Mouse (Mus musculus) lung, postnatal 4 days (tissue): ENCODE results near the gene Emd.
A peak's percentile ranks its signal among the peaks of the same experiment; 100 is the strongest.

ENCODE experiments used
- DNase-seq, 2 experiments: peaks; one replicate each; pipeline ENCODE4 v3.0.0; 2021

Emd gene

DNA sequence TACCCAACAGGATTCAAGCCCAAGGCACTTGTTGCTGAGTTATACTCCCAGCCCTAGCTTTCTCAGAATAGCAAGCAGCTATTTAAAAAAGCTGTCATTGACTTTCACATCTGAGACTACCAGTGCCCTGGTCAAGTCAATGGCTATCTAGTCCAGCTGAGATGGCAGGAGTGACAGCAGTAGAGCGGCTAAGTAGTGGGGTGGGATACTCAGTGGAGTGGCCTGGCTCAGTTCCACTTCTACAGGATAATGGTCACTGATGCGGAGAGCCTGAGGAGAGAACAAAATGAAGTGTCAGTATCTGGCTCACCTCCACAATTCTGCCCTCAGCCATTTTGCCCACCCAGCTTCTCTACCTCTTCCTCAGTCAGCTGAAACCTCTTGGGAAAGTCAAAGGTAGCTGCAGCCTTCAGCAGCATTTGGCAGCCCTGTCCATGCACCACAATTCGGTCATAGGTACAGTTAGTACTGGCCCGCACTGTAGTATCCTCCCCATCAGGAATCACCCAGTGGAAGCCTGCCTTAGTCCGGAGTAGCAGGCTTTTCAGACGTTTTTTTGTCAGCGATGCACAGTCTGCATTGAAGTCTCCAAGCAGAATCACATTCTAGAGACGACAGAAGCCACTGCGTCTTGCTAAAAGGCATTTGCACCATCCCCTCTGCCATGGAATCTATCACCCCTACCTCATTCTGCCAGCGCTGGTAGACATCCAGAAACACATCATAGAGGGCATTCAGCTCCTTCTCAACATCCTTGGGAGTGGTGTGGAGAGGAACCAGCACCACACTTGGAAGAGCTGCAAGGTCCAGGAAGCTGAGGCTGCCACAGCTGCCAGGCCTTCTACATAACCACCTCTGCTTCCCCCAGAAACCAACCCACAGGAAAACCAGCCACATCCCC, 19.2 kb downstream of the Emd start:
- DNase-seq = no peak

DNA sequence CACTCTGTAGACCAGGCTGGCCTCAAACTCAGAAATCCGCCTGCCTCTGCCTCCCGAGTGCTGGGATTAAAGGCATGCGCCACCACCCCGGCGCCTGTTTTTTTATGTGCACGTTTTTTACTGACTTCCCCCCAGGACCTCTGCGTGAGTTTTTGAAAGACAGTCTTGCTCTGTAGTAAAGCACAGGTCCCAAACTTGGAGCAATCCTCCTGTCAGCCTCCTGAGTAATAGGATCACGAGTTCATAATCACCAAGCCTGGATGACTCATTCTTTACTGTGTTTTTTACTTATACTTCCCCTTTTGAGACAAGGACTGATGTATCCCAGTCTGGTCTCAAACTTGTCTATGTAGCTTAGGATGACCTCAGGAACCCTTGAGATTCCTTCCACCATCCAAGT, 23.4 kb downstream of the Emd start:
- DNase-seq = no peak

DNA sequence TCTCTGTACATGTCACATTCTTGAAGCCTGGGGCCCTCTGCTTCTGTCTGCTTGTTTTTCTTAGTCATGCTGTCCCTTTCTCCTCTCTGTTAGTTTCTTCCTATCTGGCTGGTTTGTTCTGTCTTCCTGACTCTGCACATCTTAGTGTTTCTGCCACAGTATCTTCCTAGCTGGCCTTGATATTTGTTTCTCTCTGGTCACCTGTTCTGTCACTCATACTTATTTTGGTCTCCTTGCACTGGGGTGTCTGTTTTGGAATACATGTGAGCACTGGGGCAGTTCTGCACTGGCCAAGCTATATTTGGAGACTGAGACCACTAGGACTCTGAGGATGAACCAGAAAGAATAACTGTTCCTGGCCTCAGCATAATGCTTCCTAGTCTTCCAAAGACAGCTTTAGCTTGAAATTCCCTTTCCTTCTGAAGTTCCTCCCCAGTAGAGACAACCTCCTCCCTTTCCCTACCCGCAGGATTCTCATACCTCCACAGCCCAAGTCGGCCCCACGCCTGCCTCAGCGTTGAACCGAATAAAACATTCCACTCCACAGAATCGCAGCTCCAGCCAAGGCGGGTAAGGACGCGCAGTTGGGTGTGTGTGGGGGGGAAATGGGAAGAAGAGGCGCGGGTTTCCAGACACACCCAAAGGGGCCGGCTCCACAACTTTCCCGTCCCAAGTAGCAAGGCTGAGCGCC, 26.7 kb downstream of the Emd start:
- no peak for DNase-seq

DNA sequence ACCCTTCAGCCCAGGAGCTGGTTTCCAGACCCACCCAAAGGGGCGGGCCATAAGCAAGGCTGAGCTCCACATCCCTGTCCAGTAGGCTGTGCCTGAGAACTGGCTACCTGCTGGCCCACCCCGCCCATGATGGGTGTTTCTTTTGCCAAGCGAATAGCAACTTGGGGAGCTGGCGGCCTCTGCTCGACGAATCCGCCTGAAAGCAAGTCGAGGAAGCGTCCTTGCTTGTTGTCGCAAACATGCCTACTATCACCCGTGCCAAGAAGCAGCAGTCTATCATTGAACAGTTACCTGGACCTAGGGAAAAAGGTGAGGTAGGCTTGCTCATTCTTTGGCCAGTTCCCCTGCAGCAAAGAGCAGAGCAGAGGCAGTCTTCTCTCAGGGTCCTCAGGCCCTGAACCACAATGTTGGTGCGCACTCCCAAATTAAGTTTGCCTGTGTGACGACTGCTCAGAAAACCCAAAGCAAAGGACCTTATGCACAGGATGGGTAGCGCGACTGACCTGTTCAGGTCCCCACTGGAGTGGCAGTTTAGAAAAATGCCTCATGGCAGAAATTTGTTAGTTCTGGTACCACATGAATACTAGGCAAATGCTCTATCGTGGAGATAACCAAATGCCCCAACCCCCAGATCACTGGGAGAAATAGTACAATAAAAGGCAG, 27.4 kb downstream of the Emd start, which contains the start of the genes Taz and Dnase1l1:
Gene Taz, plus strand, starts transcription at position 181 of the 663 bp plus-strand sequence.
Gene Dnase1l1, minus strand, starts transcription at position 606 of the 663 bp plus-strand sequence.
- DNase-seq = peak; percentile 86 to 93

DNA sequence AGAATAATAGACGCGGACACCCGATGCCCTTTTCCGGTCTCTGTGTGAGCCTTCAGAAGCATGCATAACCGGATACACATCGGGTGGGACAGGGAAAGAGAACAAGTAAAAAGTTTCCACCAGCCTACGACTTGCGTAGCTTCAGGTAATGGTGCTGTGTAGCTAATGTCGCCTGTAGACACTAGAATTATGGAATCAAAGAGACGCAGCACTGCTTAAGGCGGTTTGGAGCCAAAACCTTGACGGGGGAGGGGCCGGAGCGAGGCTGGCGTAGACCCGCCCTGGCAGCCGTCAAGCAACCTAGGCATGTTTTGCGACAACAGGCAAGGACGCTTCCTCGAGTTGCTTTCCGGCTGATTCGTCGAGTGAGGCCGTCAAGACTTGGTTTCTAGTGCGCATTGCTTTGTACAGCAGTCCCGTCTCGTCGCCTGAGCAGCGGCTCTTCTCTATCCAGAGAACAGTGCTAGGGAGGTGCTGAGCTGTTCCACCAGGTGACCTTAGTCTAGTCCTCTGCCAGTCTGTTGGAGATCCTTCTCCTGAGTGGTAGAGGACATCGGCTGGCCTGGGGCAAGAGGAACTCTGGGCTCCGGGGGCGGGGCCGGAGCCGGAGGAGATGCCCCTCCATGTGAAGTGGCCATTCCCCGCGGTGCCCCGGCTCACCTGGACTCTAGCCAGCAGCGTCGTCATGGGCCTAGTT, 28.1 kb downstream of the Emd start:
- DNase-seq = peak; percentile 91

DNA sequence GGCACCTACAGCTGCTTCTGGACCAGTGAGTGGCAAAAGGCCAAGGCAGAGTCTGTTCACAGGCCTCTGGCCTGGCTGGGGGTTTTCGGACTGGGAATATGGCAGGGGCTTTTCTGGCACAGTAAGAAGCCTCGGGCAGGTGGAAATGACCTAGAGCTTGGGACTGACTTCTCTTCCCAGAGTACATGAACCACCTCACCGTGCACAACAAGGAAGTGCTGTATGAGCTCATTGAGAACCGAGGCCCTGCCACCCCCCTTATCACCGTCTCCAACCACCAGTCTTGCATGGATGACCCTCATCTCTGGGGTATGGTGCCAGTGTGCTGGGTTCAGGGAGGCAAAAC, 28.6 kb downstream of the Emd start:
- no peak for DNase-seq

DNA sequence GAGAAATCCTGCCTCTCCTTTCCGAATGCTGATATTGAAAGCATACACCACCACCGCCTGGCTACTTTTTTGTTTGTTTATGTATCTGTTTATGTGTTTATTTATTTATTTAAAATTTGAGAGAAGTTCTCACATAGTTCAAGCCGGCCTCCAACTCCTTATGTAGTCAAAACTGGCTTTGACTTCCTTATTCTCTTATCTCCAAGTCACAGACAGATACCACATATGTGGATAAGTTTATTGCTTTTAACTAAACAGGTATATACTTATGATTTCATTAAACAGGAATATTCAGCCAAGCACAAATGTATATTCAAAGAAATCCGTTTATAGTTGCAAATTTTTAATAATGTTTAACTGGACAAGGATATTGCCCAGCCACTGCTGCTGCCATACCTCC, 38.9 kb downstream of the Emd start:
- DNase-seq = no peak

DNA sequence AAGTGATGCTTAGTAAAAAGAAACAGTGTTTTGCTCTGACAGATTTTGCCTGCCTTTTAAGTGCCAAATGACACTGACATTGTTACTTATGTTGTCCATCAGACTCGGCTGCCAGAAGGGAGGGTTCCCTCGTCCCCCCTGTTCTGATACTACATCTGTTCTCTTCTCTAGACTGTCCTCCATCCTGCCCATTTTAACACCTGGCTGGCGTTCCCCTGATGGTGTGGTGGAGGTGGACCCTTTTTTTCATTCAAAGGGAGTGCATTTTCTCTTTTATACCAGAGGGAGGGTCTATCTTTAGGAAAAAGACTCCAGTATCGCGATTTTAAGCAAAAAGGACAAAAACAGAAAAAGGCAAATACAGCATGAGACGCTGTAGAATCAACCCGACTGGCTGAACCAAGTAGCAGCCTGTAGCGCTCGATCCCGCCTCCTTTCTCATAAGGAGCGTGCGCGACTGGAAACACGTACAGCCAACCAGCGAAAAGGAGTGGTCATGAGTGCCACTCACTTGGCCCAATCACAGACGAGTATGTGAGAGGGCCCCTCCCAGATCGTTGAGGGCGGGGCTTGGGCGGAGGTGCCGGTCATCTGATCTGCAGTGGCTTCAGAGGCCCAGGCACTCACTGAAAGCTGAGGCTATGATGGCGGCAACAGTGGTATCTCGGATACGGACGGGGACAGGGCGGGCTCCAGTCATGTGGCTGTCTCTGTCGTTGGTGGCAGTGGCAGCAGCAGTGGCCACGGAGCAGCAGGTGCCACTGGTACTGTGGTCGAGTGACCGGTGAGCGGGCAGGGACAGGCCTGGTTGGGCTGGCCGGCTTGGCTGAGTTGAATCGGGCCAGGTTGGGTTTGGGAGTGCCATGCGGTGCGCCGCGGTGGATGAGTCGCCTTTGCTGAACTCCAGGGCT, 42.3 kb downstream of the Emd start, which contains the start of gene Atp6ap1:
Gene Atp6ap1, plus strand, starts transcription at position 560 of the 911 bp plus-strand sequence.
- DNase-seq = peak; percentile 95 to 96

DNA sequence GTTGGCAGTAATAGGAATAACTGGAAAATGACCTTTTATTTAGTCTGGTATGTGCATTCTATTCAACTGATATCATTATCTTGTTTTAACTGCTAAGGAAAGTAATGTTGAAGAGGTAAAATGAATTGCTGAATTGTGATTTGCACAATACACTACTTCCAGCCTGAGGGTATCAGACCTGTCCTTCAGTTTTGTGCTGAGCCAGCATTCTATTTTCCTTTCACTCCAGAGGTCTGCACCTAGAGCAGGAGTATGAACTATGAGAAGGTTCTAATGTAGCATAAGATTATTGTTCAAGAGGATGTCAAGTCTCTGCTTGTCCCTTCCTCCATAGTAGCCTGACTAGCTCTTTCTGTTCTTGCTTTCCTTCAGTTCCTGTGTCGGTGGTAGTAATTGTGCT, 43.9 kb downstream of the Emd start:
- DNase-seq = no peak

DNA sequence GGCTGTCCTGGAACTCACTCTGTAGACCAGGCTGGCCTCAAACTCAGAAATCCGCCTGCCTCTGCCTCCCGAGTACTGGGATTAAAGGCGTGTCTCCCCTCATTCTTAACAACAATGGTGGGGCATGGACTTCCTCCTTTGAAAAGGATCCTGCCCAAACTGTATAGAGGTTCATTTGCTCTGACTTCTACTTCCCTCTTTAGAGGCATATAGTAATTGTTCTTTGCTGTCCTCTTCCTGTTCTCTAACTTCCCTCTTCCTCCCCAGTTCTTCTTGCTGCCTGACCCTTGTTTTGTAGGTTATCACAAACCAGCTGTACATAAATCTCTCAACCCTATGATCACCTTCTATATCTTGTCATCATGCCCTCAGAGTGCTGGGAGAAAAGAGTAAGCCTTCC, 45.2 kb downstream of the Emd start:
- DNase-seq = no peak

DNA sequence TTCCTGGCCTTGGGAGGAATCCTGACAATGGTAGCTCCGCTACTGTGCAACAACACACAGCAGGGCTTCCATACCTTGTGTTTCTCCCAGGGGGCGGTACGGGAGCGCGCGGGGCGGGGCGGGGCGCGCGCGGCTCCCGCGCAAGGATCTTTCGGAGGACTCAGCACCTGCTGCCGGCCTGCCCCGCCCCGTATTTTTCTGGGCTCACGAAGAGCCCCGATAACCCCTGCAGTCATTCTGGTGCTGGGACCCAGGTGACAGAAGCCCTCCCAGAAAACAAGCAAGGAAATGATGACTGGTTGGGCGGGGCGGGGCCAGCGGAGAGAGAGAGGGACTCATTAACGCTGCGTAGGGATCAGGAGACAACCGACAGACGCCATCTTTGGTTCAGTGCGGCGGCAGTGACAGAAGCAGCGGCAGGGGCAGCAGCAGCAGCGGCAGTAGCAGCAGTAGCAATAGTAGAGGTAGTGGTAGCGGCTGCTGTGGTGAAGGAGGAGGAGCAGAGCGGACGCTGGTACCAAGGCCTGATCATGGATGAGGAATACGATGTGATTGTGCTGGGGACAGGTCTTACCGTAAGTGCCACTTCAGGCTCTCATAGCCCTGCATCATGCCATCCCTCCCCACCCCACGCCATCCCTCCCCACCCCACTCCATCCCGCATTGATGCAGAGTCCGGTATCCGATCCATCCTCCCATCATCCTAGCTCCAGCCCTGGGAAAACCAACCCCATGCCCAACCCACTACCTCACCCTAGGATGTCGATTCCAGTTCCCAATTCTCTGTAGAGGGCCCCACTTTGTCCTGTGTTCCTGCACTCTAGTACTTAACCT, 50.6 kb downstream of the Emd start, which contains the start of gene Gdi1:
Gene Gdi1, plus strand, starts transcription at position 132 of the 834 bp plus-strand sequence.
- peak; percentile 81 to 84 for DNase-seq
